Mouse (Mus musculus) forebrain, embryonic 10.5 days (tissue): ENCODE measurements around the gene Plpp6. TPM values are rescaled to one million over a fixed set of nuclear protein-coding genes. Genes with fewer than 3 reads are reported as not detected.
A peak's percentile ranks its signal among the peaks of the same experiment; 100 is the strongest.
"Not testable (repeated sequence)": the region's sequence is repeated elsewhere in the genome, so short reads cannot be mapped to it uniquely, and the experiment has no call there.

Experiments
- DNase-seq: peaks from one replicate; pipeline ENCODE4 v3.0.0-alpha.2; 2017; ENCODE audit warnings: low spot score; ENCODE audit errors: extremely low spot score
- H3K27ac ChIP-seq: fragments of 300-500 bp; sonication (generic); 2 replicates; pipeline ENCODE4 v1.5.1; 2016; ENCODE audit warnings: mild to moderate bottlenecking
- H3K27me3 ChIP-seq: fragments of 300-500 bp; sonication (generic); 2 replicates; pipeline ENCODE4 v1.6.1; 2016; ENCODE audit warnings: mild to moderate bottlenecking; ENCODE audit not compliant: poor library complexity, severe bottlenecking
- H3K36me3 ChIP-seq: fragments of 300-500 bp; sonication (generic); replicated peaks from 2 replicates; pipeline ENCODE4 v1.6.1; 2016; ENCODE audit warnings: mild to moderate bottlenecking, moderate library complexity
- H3K4me1 ChIP-seq: fragments of 300-500 bp; sonication (generic); 2 replicates; pipeline ENCODE4 v1.6.1; 2016
- H3K4me3 ChIP-seq: fragments of 300-500 bp; sonication (generic); 2 replicates; pipeline ENCODE4 v1.5.1; 2016; ENCODE audit warnings: mild to moderate bottlenecking, moderate library complexity
- H3K9me3 ChIP-seq: fragments of 300-500 bp; sonication (generic); 2 replicates; pipeline ENCODE4 v1.6.1; 2016; ENCODE audit warnings: mild to moderate bottlenecking, moderate library complexity
- WGBS: fragments of 180-500 bp; shearing (Covaris S2); methylation state at CpG from one replicate; pipeline ENCODE4 v1.1.7; 2016; 5-methylcytosine and 5-hydroxymethylcytosine counted together
- polyA plus RNA-seq: library from polyadenylated mRNA; unstranded; fragments of >200 nt; fragmentation: Nextera tagmentation; extraction: Ambion mirVana; gene quantifications from 2 replicates; pipeline ENCODE4 v1.2.1, GENCODE M21; 2016

The Plpp6 gene
- polyA plus RNA-seq, 1 experiment from 2014 or later = 3.0 TPM

- peak overlapping the region; percentile 95; the same call in 1 of the 2 replicates for H3K27ac ChIP-seq
- peak overlapping the region; percentile 96 for H3K4me3 ChIP-seq
- H3K36me3 ChIP-seq = peaks cover 43% of the 10 kb centered on the region
- WGBS = 68% methylated on average over 5 of the region's 5 CpGs
- peaks cover 17% of the 10 kb centered on the region for H3K4me1 ChIP-seq
- no peak for DNase-seq
- H3K9me3 ChIP-seq = no peaks in the 10 kb centered on the region
- no peaks in the 10 kb centered on the region for H3K27me3 ChIP-seq
Measured at GRCm38 (mm10) chr19:28991391-28991790, 27.6 kb downstream of the Plpp6 start.

GRCm38 (mm10) chr19:28994870-28995269 lies 31.1 kb downstream of the Plpp6 start:
- H3K4me1 ChIP-seq = peaks cover 10% of the 10 kb centered on the region
- H3K9me3 ChIP-seq = no peaks in the 10 kb centered on the region
- no peak overlapping the region for H3K4me3 ChIP-seq
- H3K27me3 ChIP-seq = no peaks in the 10 kb centered on the region
- peaks cover 73% of the 10 kb centered on the region for H3K36me3 ChIP-seq
- no peak for DNase-seq
- no peak overlapping the region for H3K27ac ChIP-seq
- WGBS = 88% methylated on average over 7 of the region's 7 CpGs

- no peak overlapping the region for H3K4me3 ChIP-seq
- H3K27ac ChIP-seq = no peak overlapping the region
- peaks cover 78% of the 10 kb centered on the region for H3K36me3 ChIP-seq
- H3K27me3 ChIP-seq = no peaks in the 10 kb centered on the region
- DNase-seq = no peak
- H3K9me3 ChIP-seq = no peaks in the 10 kb centered on the region
- H3K4me1 ChIP-seq = peaks cover 9% of the 10 kb centered on the region
- 95% methylated on average over 5 of the region's 5 CpGs for WGBS
Measured at GRCm38 (mm10) chr19:28995366-28995765, 31.6 kb downstream of the Plpp6 start.

GRCm38 (mm10) chr19:28997976-28998630 lies 34.4 kb downstream of the Plpp6 start:
- H3K36me3 ChIP-seq = peaks cover 95% of the 10 kb centered on the region
- WGBS = 97% methylated on average over 4 of the region's 4 CpGs
- no peaks in the 10 kb centered on the region for H3K27me3 ChIP-seq
- DNase-seq = no peak
- no peaks in the 10 kb centered on the region for H3K9me3 ChIP-seq
- no peak overlapping the region for H3K4me3 ChIP-seq
- H3K27ac ChIP-seq = no peak overlapping the region
- no peaks in the 10 kb centered on the region for H3K4me1 ChIP-seq

- peaks cover 91% of the 10 kb centered on the region for H3K36me3 ChIP-seq
- H3K4me1 ChIP-seq, H3K27ac ChIP-seq, H3K9me3 ChIP-seq, H3K27me3 ChIP-seq, DNase-seq, H3K4me3 ChIP-seq: not testable (repeated sequence)
- WGBS = 98% methylated on average over 16 of the region's 16 CpGs
Measured at GRCm38 (mm10) chr19:29000321-29000720, 36.6 kb downstream of the Plpp6 start.

- no peak for DNase-seq
- H3K9me3 ChIP-seq = no peaks in the 10 kb centered on the region
- no peak overlapping the region for H3K4me3 ChIP-seq
- no peaks in the 10 kb centered on the region for H3K4me1 ChIP-seq
- H3K27me3 ChIP-seq = no peaks in the 10 kb centered on the region
- no peak overlapping the region for H3K27ac ChIP-seq
- WGBS = 86% methylated on average over 3 of the region's 3 CpGs
- H3K36me3 ChIP-seq = peaks cover 82% of the 10 kb centered on the region
Measured at GRCm38 (mm10) chr19:29008069-29008706, 44.4 kb downstream of the Plpp6 start.

GRCm38 (mm10) chr19:29009046-29009445 lies 45.3 kb downstream of the Plpp6 start:
- H3K36me3 ChIP-seq = peaks cover 84% of the 10 kb centered on the region
- no peak overlapping the region for H3K27ac ChIP-seq
- no peak overlapping the region for H3K4me3 ChIP-seq
- H3K9me3 ChIP-seq = no peaks in the 10 kb centered on the region
- 93% methylated on average over 11 of the region's 11 CpGs for WGBS
- no peak for DNase-seq
- H3K4me1 ChIP-seq = no peaks in the 10 kb centered on the region
- H3K27me3 ChIP-seq = no peaks in the 10 kb centered on the region

GRCm38 (mm10) chr19:29011355-29011990 lies 47.7 kb downstream of the Plpp6 start:
- H3K9me3 ChIP-seq = no peaks in the 10 kb centered on the region
- H3K4me1 ChIP-seq = no peaks in the 10 kb centered on the region
- H3K27me3 ChIP-seq = no peaks in the 10 kb centered on the region
- peaks cover 89% of the 10 kb centered on the region for H3K36me3 ChIP-seq
- DNase-seq = no peak
- H3K4me3 ChIP-seq = no peak overlapping the region
- H3K27ac ChIP-seq = no peak overlapping the region
- WGBS = 91% methylated on average over 12 of the region's 12 CpGs

GRCm38 (mm10) chr19:29014466-29015055 lies 50.8 kb downstream of the Plpp6 start:
- no peak for DNase-seq
- H3K36me3 ChIP-seq = peaks cover 89% of the 10 kb centered on the region
- H3K9me3 ChIP-seq = peaks cover 3% of the 10 kb centered on the region; the same call in 1 of the 2 replicates
- H3K4me3 ChIP-seq = no peak overlapping the region
- H3K27me3 ChIP-seq = no peaks in the 10 kb centered on the region
- H3K4me1 ChIP-seq = no peaks in the 10 kb centered on the region
- WGBS = 90% methylated on average over 5 of the region's 5 CpGs
- H3K27ac ChIP-seq = no peak overlapping the region

- DNase-seq = no peak
- Histone ChIP-seq H3K27ac (no peak overlapping the region), H3K4me3 (no peak overlapping the region), H3K27me3 (no peaks in the 10 kb centered on the region), H3K9me3 (peaks cover 3% of the 10 kb centered on the region; the same call in 1 of the 2 replicates), H3K4me1 (no peaks in the 10 kb centered on the region), H3K36me3 (peaks cover 96% of the 10 kb centered on the region)
- WGBS = 89% methylated on average over 8 of the region's 8 CpGs
Measured at GRCm38 (mm10) chr19:29015410-29016203, 51.9 kb downstream of the Plpp6 start.

- 93% methylated on average over 5 of the region's 5 CpGs for WGBS
- no peaks in the 10 kb centered on the region for H3K27me3 ChIP-seq
- H3K36me3 ChIP-seq = peaks cover 96% of the 10 kb centered on the region
- H3K4me1 ChIP-seq = no peaks in the 10 kb centered on the region
- no peak overlapping the region for H3K4me3 ChIP-seq
- no peak overlapping the region for H3K27ac ChIP-seq
- DNase-seq = no peak
- peaks cover 3% of the 10 kb centered on the region; the same call in 1 of the 2 replicates for H3K9me3 ChIP-seq
Measured at GRCm38 (mm10) chr19:29016204-29016765, 52.5 kb downstream of the Plpp6 start.
